Mouse (Mus musculus) T-helper 1 cell (primary cell): ENCODE measurements around the gene Ado.

Source experiments
- in situ Hi-C: fragments of 300-600 bp; cut with MboI, MseI; formaldehyde crosslinking; loops from one replicate; pipeline ENCODE4 v1.15.1; 2025; ENCODE audit warnings: high pct_unique_total_duplicates

Ado gene

DNA sequence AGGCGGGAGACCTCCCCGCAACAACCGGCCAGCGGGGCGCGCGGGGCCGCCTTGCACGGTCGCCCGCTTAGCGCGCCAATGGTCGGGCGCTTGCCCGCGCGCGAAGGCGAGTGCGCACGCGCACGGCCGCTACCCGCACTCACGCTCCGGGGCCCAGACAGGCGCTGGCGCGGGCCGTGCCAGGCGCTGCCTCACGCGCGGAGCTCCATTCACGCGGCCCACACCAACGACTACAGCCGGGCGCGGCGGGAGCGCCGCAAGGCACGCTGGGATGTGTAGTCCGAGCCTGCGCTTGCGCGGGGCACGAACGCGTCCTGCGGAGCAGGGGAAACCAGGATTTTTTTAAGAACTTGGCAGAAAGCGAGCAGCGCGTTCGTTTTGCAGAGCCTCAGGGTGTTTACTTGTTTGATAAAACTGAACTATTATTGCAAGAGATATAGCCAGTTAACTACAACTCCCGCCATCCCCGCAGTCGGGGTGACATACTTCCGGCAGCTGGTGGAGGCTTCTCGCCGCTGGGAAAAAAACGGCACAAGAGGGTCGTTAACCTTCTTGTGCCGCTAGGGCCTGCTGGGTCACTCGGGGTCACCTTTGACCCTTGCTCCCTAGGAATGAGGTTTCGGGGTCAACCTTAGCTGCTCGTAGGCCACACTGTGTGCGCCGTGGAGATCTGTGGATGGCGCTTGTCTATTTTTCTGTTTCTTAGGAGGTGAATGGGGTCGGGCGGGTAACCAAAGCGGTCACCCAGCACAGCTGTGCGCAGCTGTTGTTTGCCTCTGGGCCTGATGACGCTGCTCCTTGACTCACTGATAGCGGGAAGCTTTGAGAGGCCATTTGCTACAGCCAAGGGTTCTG, at the start of gene Ado:
TSS of gene Ado (minus strand) at position 79 of the 855 bp plus-strand sequence.
- in situ Hi-C loops, result no loop called here

DNA sequence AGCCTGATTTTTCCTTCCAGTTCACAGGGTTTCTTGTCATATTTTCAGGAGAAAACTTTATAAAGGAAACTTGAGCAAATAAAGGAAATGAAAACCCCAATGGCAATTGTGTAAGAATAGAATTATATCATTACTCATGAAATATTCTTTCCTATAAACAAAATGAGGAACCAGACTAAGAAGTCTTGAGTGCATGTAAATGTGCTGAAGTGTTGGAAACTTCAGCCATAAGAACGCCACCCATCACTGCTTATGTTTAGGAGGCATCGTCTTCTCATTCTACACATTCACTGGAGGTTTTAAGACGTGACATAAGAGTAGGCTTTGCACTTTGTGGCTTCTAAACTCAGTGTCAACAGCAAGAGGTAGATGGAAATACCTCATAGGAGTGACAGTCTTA, 46.5 kb upstream of the Ado start:
- in situ Hi-C loops, result no loop called here

DNA sequence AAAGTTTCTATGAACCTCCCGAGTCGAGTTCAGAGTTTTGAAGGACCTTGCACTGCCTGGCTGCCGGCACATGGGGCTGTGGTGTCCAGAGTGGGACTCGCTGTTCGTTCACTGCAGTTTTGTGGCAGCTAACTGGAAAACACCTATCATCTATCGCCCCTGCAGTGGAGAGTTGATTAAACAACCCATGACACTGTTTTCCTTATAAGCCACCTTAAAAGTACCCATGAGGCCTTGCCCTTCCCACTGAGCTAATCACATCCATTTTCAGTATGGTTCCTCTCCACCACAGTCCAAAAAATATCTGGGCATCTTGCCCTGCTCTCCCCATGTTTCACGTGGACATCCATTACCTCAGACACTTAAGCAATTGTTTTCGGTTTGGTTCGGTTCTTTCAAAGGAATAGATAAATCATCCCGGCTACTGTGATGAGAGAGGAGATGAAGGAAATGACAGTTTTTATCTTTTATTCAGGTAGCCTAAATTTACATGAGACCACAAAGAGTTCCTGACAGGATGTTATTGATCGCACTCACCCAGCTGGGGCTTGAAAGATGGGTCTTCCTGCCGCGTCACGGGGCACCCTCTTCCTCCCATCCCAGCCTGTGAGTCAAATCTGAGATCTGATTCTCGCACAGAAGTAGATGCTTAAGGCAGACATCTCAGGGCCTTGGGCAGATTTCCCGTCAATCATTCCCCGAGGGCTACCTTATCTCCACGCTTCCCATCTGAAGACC, 37.3 kb upstream of the Ado start:
- in situ Hi-C loops, result no loop called here

DNA sequence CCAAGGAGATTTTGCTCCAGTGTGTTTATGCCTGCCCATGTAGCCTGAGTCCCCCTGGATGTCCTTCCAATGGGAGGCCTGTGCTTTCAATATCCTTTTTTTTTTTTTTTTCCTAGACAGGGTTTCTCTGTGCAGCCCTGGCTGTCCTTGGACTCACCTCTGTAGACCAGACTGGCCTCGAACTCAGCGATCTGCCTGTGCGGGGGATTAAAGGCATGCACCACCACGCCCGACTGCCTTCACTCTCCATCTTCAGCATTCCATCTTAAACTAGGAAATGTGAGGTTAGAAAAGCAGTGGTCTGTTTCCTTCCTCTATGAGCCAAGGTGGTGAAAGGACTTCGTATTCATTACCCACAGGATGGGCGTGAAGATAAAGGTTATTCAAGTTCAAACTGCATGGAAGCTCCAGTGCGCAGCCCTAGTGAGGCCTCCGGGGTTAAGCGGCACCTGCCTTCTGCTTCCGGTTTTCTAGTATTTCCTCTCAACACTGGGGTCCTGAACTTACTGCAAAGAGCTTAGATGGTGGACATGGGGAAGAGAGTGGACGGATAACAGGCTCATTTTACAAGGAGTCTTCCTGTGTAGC, 33.0 kb upstream of the Ado start:
- in situ Hi-C loops, result no loop called here

DNA sequence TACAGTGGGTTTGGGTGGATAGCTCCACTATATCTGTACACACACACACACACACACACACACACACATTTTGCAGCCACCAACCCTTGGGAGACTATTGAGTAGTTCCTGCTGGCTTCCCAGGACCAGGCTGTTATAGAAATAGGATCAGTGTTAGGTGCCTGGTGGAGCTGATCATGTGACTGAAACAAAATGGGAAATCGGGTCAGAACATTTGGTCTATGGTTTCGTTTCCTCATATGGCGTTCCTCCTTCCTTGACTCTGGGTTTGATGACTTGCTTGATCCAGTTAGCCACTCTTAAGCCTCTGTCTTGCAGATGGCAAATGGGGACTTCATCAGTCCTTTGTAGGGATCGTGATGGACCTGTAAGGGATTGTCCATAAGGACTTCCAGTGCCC, 31.1 kb upstream of the Ado start:
- in situ Hi-C loops, result loop anchor here (5.0 kb wide), 1 partner anchor 38 kb away; no protein-coding TSS in a partner anchor

DNA sequence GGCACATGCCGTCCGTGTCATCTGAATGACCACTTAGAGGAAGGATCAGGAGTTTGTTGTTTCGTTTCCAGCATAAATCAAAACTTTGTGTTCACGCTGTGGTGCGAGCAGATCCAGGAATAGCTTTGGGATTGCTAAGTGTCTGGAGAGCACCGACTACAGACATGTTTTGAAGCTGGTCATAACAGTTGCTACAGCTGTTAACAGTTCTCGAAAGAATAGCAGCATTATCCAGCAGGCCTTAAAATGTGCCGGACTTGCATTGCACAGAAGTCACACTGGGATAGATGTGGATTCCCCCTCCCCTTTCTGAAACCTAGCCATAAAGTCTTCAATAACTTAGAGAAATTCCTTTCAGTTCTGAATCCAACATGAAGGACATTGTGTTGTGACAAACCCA, 24.6 kb upstream of the Ado start:
- in situ Hi-C loops, result no loop called here

DNA sequence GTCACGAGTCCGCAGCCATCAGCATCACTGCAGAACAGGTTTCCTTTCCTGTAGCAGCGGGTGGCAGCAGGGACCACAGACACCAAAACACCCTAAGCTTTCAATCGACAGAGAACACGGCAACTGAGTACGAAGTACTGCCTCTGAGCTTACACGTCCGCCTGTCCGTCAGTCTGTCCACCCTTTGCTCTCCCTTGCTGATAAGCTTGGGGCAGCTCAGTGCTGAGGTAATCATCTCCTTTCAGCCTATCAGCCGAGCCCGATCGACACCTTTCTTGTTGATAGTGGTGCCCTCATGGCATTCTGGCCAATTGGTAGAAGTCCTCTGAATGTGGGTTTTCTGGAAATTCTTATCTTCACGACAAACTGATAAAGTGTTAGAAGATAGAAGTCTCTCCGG, 22.7 kb upstream of the Ado start:
- in situ Hi-C loops, result no loop called here

DNA sequence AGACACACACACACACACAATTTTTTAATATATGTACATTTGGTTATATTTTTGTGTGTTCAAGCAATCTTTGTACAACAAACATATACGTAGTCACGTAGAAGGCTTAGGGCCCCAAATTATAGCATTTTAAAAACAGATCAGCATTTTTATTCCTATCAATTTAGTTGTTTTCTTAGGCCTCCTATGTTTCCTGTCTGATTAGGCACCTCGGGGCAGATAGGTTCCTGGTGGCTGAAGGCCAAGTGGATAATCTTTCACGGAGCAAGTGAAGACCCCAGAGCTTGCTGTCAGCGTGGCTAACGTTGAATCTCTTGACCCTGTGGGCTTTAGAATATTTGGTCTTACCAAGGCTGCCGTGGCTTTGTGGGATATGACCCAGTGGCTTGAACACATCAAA, 20.8 kb upstream of the Ado start:
- in situ Hi-C loops, result no loop called here

DNA sequence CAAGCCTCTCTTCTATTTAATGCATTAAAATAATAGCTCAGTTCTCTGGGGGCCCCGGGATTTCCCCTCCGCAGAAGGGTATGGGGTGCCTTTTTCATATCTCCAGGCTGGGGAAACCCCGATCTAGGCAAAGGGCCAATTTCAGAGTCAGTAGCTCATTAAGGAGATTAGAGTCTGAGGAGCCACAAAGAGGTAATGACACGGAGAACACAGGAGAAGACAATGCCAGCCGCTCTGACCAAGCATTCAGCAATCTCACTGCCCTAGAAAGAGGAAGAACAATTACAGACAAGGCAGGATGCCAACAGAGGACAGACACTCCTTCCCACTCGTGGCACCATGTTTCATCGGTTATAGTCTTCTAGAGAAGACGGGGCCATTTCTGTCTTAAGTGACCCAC, 17.3 kb upstream of the Ado start:
- in situ Hi-C loops, result no loop called here

DNA sequence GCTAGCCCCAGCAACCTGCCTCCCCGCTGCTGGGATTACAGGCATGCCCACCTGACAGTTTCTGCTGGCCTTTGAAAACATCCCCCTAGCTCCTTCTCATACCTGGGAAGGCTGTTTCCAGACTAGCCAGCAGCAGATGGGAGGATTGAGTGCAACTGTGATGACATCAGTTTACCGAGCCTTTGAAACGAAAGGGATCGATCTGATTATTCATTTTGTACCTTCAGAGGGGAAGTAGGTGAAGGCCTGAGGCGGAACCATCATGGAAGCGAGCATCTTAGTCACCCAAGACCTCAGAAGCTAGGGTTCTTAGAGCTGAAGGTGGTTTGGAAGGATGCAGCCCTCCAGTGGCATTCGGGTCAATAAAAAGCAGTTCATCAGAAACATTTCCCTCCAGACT, 15.8 kb upstream of the Ado start:
- in situ Hi-C loops, result no loop called here

DNA sequence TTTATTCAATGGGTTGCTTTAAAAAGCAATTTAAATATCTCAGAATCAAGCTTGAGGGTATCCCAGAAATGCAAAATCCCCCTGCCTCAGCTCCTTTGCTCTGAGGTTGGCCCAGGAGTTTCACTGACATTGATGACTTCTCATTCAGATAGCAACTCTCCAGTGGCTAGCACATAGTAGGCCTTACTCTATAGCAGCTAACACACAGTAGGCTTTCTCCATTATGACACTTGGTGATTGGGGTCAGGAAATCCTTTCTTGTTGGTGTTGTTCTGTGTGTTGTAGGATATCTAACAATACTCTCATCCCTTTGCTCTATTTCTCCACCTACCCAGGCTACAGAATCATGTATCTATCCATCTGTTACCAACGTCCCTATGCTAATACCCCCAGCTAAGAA, 12.4 kb upstream of the Ado start:
- in situ Hi-C loops, result no loop called here

DNA sequence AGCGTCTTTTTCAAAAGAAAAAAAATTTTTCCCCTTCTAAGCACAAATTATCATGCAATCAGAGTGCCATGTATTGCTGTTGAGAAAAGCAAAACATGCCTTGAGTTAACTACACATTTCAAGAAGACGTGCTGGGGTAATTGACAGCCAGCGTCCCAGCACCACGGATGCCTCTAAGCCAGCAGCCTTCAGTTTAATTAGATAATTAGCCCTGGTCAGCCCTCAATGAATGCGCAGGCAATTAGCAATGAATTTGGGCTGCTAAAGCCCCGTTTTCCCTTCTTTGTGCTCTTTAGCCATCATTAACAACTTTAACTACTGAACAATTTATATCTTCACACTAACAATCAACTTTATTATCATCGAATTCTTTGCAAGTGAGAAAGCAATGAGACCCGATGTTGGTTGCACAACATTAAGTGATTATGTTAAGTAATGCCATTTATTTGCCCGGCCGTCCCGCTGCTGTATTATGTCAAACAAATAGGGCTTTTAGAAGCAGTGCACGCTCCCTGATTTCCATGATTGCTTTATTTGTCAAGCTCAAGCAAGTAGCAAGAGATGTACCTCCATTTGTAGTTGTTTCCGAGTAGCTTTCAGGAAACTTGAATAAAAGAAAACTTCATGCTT, 11.1 kb upstream of the Ado start:
- in situ Hi-C loops, result no loop called here

DNA sequence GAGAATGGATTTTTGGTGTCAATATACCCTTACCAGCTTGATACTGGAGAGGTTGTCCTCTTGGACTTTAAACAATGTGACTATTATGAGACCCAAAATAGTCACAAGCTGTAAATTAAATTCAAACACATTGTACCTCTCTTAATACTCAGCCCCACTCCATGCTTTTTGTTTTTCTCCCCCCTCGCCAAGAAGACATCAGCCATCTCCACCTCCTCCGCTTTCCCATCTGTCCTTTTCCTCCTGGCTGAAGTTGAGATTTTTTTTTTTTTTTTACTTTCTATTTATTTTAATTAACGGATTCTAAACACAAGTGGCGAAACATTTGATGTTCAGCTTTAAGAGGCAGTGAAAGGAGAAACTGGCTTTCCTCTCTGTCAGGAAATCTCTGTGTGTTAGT, 9.3 kb upstream of the Ado start:
- in situ Hi-C loops, result no loop called here

DNA sequence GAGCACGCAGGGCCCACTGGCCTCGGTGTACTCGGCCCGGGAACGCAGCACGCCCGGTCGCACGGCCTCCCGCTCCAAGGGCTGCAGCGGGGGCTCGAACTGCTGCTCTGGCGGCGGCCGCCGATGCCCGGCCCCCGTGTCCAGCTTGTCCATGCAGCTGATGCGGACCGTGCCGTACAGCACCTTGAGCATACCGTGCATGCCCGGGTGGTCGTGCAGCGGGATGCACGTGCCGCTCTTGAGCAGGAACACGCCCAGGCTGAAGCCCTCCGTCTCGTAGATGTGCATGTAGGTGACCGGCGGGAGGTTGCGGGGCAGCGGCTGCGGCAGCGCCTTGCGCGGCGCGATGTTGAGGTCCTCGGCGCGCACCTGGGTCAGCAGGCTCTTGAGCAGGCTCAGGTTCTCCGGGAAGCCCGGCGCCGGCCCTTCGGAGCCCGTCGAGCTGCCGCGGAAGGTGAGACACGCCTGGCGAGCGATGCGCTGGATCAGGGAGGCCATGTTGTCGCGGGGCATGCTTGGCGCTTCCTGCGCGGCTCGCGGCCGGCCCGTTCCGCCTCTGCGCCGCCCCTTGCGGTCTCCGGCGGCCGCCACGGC, 397 bp downstream of the Ado start:
- in situ Hi-C loops, result no loop called here

DNA sequence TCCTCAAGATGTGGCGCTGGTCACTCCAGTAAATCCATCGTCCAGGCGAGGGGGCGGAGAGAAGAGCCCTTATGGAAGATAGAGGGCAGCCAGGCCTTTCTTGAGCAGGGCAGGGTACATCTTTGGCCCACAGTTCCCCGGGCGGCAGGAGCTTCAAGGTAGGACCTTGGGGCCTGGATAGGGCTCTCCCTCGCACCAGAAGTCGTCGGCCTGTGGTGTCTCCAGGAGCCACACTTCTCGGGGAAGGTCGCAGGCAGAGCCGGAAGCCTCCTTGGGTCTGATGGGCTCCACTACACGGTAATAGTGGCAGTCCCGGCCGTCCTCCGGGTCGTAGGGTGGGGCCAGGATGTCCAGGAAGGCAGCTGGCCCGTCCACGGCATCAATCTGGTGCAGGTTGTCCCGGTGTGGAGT, 900 bp downstream of the Ado start:
- in situ Hi-C loops, result no loop called here

DNA sequence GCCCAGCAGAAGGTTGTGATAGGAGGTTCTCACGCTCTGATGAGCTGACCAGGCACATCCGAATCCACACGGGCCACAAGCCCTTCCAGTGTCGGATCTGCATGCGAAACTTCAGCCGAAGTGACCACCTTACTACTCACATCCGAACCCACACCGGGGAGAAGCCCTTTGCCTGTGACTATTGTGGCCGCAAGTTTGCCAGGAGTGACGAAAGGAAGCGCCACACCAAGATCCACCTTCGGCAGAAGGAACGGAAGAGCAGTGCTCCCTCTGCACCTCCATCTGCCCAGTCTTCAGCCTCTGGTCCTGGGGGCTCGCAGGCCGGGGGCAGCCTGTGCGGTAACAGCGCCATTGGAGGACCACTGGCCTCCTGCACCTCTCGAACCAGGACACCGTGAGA, 8.2 kb downstream of the Ado start:
- in situ Hi-C loops, result loop anchor here (5.0 kb wide), 3 partner anchors 37 to 182 kb away; no protein-coding TSS in a partner anchor

DNA sequence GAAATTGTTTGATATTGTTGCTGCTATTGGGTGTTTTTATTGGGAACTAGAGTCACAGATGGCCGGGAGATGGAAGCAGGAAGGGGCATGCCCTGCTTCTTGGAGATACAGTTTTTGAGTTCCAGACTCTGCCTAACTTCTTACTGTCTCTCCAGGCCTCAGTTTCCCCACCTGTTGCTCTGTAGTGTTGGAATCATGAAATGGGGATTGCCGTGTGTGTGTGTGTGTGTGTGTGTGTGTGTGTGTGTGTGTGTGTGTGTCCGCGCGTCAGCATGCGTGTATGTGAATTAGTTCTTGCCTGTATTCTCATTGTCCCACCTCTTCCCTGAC, 9.4 kb downstream of the Ado start:
- in situ Hi-C loops, result no loop called here

DNA sequence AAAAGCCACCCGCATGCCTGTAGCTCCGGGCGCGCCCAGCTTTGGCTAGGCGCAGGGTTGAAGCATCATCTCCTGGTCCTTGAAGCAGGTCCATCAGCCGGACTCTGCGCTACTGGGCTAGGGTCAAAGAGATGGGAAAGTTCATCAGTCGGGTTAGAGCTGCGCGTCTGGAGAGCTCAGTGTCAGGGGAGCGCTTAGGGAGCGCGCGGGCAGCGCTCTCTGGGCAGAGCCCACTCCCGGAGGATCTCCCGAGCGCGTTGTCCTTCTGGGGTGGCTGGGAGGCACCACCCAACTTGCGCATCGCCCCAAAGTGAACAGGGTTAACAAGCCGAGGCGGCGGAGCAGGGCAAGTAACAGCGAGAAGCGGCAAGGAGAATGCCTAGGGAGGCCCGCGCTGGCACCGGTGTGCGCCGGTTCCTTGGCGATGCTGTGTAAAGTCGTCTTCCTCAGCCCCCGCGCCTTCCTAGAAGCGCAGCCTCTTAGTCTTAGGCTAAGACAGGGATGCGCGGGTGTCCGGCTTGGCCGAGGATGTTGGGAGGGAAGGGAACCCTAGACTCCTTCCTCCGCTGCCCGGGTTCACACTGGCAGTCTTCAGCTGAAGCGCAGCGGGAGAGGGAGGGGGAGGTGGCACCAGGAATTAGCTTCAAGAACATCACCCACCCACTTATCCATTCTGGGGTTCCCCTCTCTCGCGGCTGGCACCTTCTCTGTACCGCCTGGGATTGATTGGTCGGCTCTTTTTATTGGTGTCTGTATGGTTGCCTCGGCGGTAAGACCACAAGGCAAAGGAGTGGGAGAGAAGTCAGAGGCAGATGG, 10.0 kb downstream of the Ado start:
- in situ Hi-C loops, result no loop called here

DNA sequence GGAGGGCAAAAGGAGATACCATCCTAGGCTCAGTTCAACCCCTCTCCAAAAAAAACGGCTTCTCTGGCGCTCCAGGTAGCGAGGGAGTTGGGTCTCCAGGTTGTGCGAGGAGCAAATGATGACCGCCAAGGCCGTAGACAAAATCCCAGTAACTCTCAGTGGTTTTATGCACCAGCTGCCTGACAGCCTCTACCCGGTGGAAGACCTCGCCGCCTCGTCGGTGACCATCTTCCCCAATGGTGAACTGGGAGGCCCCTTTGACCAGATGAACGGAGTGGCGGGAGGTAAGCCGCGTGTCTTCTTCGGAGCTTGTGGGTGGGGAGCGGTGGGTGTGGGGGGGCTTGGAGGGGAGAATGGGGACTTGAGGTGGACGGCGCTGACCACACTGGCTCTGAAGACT, 10.6 kb downstream of the Ado start:
- in situ Hi-C loops, result no loop called here

DNA sequence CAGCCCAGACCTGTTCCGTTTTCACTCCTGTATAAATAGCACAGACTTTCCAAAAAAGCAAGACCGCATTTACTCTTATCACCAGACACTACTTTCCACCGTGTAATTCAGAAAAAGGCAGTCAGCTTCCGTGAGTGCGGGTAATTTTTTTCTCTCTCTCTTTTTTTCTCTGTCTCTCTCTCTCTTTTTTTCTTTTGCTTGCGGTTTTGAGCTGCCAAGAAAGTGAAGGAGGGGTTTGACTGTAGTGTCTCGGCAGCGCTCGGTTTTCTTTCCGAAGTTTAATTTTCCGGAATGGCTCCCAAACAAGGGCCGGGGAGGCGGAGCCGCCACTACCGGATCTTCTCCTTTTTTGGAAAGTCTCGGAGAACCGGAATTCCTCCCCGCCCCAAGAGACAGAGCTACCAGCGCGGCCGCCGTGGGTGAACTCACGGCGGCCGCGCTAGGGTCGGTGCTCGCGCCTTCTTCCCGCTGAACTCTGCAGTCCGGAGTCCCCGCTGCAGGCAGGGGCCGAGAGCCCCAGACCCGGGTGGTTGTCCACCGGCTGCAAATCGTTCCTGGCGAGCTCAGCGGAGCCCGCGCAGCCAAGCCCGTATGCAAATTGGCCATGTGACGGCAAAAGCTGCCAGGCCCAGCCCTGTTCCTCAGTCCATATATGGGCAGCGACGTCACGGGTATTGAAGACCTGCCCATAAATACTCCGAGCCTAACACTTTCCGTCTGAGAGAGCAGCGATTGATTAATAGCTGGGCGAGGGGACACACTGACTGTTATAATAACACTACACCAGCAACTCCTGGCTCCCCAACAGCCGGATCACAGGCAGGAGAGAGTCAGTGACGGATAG, 11.4 kb downstream of the Ado start:
- in situ Hi-C loops, result no loop called here
